In genomic region chr13:51170215-51170614, GRCm38 (mm10) we compare ENCODE assay signal across 8 mouse cellular contexts. TPM values are rescaled to one million over a fixed set of nuclear protein-coding genes. Genes with fewer than 3 reads are reported as not detected.
DNase-seq lines count a peak whose midpoint lies in the region; ATAC-seq lines count a peak whose summit lies in the region.

No protein-coding gene starts in this region.

- WGBS in embryonic facial prominence, embryonic 13.5 days: 32% methylated on average over 11 of the region's 11 CpGs

- DNase-seq in heart, adult 11 months: peak; percentile 95
- peak; percentile 27 for DNase-seq in induced T-regulatory cell, adult 2 months (ENCODE audit: low read depth)
- peak; percentile 55 for DNase-seq in lung, postnatal 36 days
- no peak for DNase-seq in embryo, embryonic 11 days
- DNase-seq in thymus, postnatal 4 days: no peak
- DNase-seq in left cerebral cortex, adult 18-20 months (ENCODE audit: low spot score in 2 of 2): no peak

- H3K9me3 ChIP-seq in embryonic facial prominence, embryonic 13.5 days: no peaks in the 10 kb centered on the region

- peaks cover 18% of the 10 kb centered on the region for H3K4me1 ChIP-seq in embryonic facial prominence, embryonic 13.5 days

- no peak overlapping the region for H3K27ac ChIP-seq in embryonic facial prominence, embryonic 13.5 days

- H3K27me3 ChIP-seq in embryonic facial prominence, embryonic 13.5 days: peaks cover 33% of the 10 kb centered on the region

- H3K4me3 ChIP-seq in embryonic facial prominence, embryonic 13.5 days: peak overlapping the region; percentile 55

- no peak overlapping the region for H3K9ac ChIP-seq in embryonic facial prominence, embryonic 13.5 days

- ATAC-seq in embryonic facial prominence, embryonic 13.5 days (ENCODE audit: insufficient number of reproducible peaks, insufficient read depth, low FRiP score, low TSS enrichment, low read depth): no peak
- no peak for ATAC-seq in granulocyte monocyte progenitor cell, adult 5-6 weeks (replicated peaks; ENCODE audit: poor library complexity, severe bottlenecking)

- no peaks in the 10 kb centered on the region for H3K36me3 ChIP-seq in embryonic facial prominence, embryonic 13.5 days

- H3K4me2 ChIP-seq in embryonic facial prominence, embryonic 13.5 days: peak overlapping the region; percentile 99

RNA-seq across cellular contexts. Expression of gene Nxnl2, which starts 0.6 kb away (rescaled TPM):
- polyA plus RNA-seq in embryonic facial prominence, embryonic 13.5 days (2015; fragmentation: Nextera tagmentation; extraction: Ambion mirVana): 5.8 and 6.0 TPM in 2 replicates
- total RNA-seq in left cerebral cortex, adult 18-20 months (2021): under 1 TPM in 1 of 2 experiments, not detected in 1; 0.26 TPM
- total RNA-seq in granulocyte monocyte progenitor cell, adult 5-6 weeks (2014; fragmentation: Nextera tagmentation): not detected in 2 replicates
- not detected in 2 replicates for total RNA-seq in granulocyte monocyte progenitor cell, adult 5-6 weeks (2017)

Comparison
In these comparisons a context has a peak if more than half of its experiments do, and no peak if none do; other contexts are left out.
1. DNase-seq: peak in heart, adult 11 months (single experiment), induced T-regulatory cell, adult 2 months (single experiment) and lung, postnatal 36 days (single experiment); none in embryo, embryonic 11 days (single experiment), thymus, postnatal 4 days (single experiment) and left cerebral cortex, adult 18-20 months (0 of 2).